Mouse (Mus musculus) embryonic facial prominence, embryonic 12.5 days (tissue): Measurements from ENCODE around the gene Ndufv2. TPM values are rescaled to one million over a fixed set of nuclear protein-coding genes. Genes with fewer than 3 reads are reported as not detected.
"Not testable (repeated sequence)": the region's sequence is repeated elsewhere in the genome, so short reads cannot be mapped to it uniquely, and the experiment has no call there.

Experiments used
- ATAC-seq: fragments of 200-750 bp; cut with Nextera tagmentation; 2 replicates; pipeline ENCODE4 v1.8.0; 2017; ENCODE audit not compliant: insufficient number of reproducible peaks, insufficient read depth, low FRiP score, low TSS enrichment
- H3K27ac ChIP-seq: fragments of 300-500 bp; sonication (generic); 2 replicates; pipeline ENCODE4 v1.5.1; 2016; ENCODE audit warnings: mild to moderate bottlenecking
- H3K27me3 ChIP-seq: fragments of 300-500 bp; sonication (generic); 2 replicates; pipeline ENCODE4 v1.6.1; 2016; ENCODE audit warnings: mild to moderate bottlenecking, moderate library complexity
- H3K36me3 ChIP-seq: fragments of 300-500 bp; sonication (generic); 2 replicates; pipeline ENCODE4 v1.6.1; 2016; ENCODE audit warnings: mild to moderate bottlenecking
- H3K4me1 ChIP-seq: fragments of 300-500 bp; sonication (generic); 2 replicates; pipeline ENCODE4 v1.6.1; 2016
- H3K4me2 ChIP-seq: fragments of 300-500 bp; sonication (generic); replicated peaks from 2 replicates; pipeline ENCODE4 v1.6.1; 2016; ENCODE audit warnings: mild to moderate bottlenecking, moderate library complexity
- H3K4me3 ChIP-seq: fragments of 300-500 bp; sonication (generic); 2 replicates; pipeline ENCODE4 v1.5.1; 2016; ENCODE audit warnings: mild to moderate bottlenecking
- H3K9ac ChIP-seq: fragments of 300-500 bp; sonication (generic); 2 replicates; pipeline ENCODE4 v1.6.1; 2016; ENCODE audit warnings: mild to moderate bottlenecking, moderate library complexity
- H3K9me3 ChIP-seq: fragments of 300-500 bp; sonication (generic); 2 replicates; pipeline ENCODE4 v1.6.1; 2016; ENCODE audit warnings: mild to moderate bottlenecking, moderate library complexity
- WGBS: fragments of 180-500 bp; shearing (Covaris S2); methylation state at CpG from one replicate; pipeline ENCODE4 v1.1.7; 2016; 5-methylcytosine and 5-hydroxymethylcytosine counted together
- polyA plus RNA-seq: library from polyadenylated mRNA; unstranded; fragments of >200 nt; fragmentation: Nextera tagmentation; extraction: Ambion mirVana; gene quantifications from 2 replicates; pipeline ENCODE4 v1.2.1, GENCODE M21; 2016

Ndufv2 gene
- polyA plus RNA-seq, 1 experiment from 2014 or later: 282 TPM

- no peak overlapping the region for H3K4me2 ChIP-seq
- 64% methylated on average over 5 of the region's 5 CpGs for WGBS
- H3K9ac ChIP-seq: no peak overlapping the region
- no peak overlapping the region for H3K4me3 ChIP-seq
- H3K9me3 ChIP-seq: no peaks in the 10 kb centered on the region
- no peaks in the 10 kb centered on the region for H3K4me1 ChIP-seq
- no peaks in the 10 kb centered on the region for H3K27me3 ChIP-seq
- no peaks in the 10 kb centered on the region; the same call in 1 of the 2 replicates for H3K36me3 ChIP-seq
- ATAC-seq: no peak
- H3K27ac ChIP-seq: no peak overlapping the region
Observed at GRCm38 (mm10) chr17:66048199-66048598, 53.2 kb downstream of the Ndufv2 start.

GRCm38 (mm10) chr17:66043679-66044078 lies 57.7 kb downstream of the Ndufv2 start:
- not testable (repeated sequence) for H3K4me1 ChIP-seq
- 91% methylated on average over 4 of the region's 4 CpGs for WGBS

GRCm38 (mm10) chr17:66041020-66041419 lies 60.3 kb downstream of the Ndufv2 start:
- no peak for ATAC-seq
- WGBS: 67% methylated on average over 5 of the region's 5 CpGs
- H3K9me3 ChIP-seq: no peaks in the 10 kb centered on the region

More at GRCm38 (mm10) chr17:66043679-66044078, 57.7 kb downstream of the Ndufv2 start:
- H3K27me3 ChIP-seq, H3K9me3 ChIP-seq, H3K36me3 ChIP-seq, H3K4me3 ChIP-seq, ATAC-seq, H3K27ac ChIP-seq, H3K4me2 ChIP-seq, H3K9ac ChIP-seq: not testable (repeated sequence)

GRCm38 (mm10) chr17:66033239-66033638 lies 68.1 kb downstream of the Ndufv2 start:
- no peak overlapping the region for H3K4me3 ChIP-seq
- H3K27ac ChIP-seq: no peak overlapping the region
- H3K9me3 ChIP-seq: no peaks in the 10 kb centered on the region
- WGBS: 92% methylated on average over 5 of the region's 5 CpGs
- H3K27me3 ChIP-seq: no peaks in the 10 kb centered on the region
- 0 out of 2 replicates have a peak, but pooled peaks cover 5% of the 10 kb centered on the region for H3K36me3 ChIP-seq
- no peak overlapping the region for H3K9ac ChIP-seq
- H3K4me1 ChIP-seq: no peaks in the 10 kb centered on the region
- H3K4me2 ChIP-seq: no peak overlapping the region
- no peak for ATAC-seq

More at GRCm38 (mm10) chr17:66041020-66041419, 60.3 kb downstream of the Ndufv2 start:
- Histone ChIP-seq H3K4me1 (no peaks in the 10 kb centered on the region), H3K4me3 (no peak overlapping the region), H3K27me3 (no peaks in the 10 kb centered on the region), H3K36me3 (peaks cover 4% of the 10 kb centered on the region), H3K27ac (no peak overlapping the region), H3K4me2 (no peak overlapping the region), H3K9ac (no peak overlapping the region)

- Histone ChIP-seq H3K4me2 (no peak overlapping the region), H3K4me1 (no peaks in the 10 kb centered on the region), H3K4me3 (no peak overlapping the region), H3K27me3 (no peaks in the 10 kb centered on the region), H3K9ac (no peak overlapping the region), H3K36me3 (peaks cover 7% of the 10 kb centered on the region; the same call in 1 of the 2 replicates), H3K27ac (no peak overlapping the region), H3K9me3 (no peaks in the 10 kb centered on the region)
- no peak for ATAC-seq
- 87% methylated on average over 5 of the region's 5 CpGs for WGBS
Observed at GRCm38 (mm10) chr17:66031991-66032390, 69.4 kb downstream of the Ndufv2 start.

Other genes starting within 250 kb of the Ndufv2 start
- 63.0 and 65.7 TPM in 2 replicates for gene Ralbp1, start 215.8 kb downstream of the Ndufv2 start, polyA plus RNA-seq
- gene Twsg1, start 150.3 kb downstream of the Ndufv2 start, polyA plus RNA-seq: 134 and 143 TPM in 2 replicates
- gene Ankrd12, start 24.5 kb downstream of the Ndufv2 start, polyA plus RNA-seq: 37.5 and 39.2 TPM in 2 replicates
- gene Washc1, start 10.0 kb upstream of the Ndufv2 start, polyA plus RNA-seq: 40.2 and 41.7 TPM in 2 replicates
- gene Ddx11, start 22.0 kb upstream of the Ndufv2 start, polyA plus RNA-seq: 29.4 and 32.9 TPM in 2 replicates